Mouse (Mus musculus): ENCODE results near the gene Krt19. TPM values are rescaled to one million over a fixed set of nuclear protein-coding genes. Genes with fewer than 3 reads are reported as not detected.

The Krt19 gene
- polyA plus RNA-seq (2015; fragmentation: Nextera tagmentation; extraction: Ambion mirVana): 743 and 782 TPM in 2 replicates

DNA sequence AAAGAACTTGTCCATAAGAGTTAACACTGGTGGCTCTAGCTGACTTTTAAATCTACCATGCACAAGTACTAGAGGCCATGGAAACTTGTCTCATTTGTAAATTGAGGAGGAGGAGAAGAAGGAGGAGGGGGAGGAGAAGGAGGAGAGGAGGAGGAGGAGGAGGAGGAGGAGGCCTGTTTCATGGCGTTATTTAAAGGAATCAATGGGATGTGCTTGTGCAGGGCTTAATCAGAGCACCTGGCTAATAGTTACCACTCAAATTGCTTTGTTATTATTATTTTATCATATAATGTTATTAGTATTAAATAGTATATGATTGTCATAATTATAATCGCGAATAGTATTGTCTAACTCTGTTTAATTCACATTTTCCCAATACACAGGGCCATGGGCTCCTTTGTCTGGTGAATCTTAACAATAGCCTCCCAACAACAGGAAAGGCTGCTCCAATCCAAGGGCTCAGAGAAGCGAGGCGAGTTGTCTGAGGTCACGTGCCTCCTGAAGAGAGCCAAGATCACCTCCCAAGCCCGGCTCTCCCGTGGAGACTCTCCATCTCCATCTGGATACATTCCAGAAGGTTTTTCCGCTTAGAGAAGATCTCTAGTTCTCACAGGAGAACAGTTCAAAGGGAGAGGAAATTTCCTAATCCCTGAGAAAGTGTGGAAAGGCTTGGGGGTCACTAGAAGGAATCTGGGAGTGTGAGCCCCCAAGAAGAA lies at the start of gene Krt19:
Gene Krt19 (minus strand): TSS at position 51 of the 716 bp plus-strand sequence.
- peaks cover 38% of the 10 kb centered on the region for H3K4me1 ChIP-seq (replicated peaks)
- no peaks in the 10 kb centered on the region for H3K36me3 ChIP-seq
- WGBS: 50% methylated on average over 9 of the region's 9 CpGs
- H3K4me2 ChIP-seq (replicated peaks): peak within 1 kb of the TSS; percentile 17; the same call in 1 of the 2 replicates
- H3K9me3 ChIP-seq: no peaks in the 10 kb centered on the region
- no peak within 1 kb of the TSS for H3K4me3 ChIP-seq (replicated peaks)
- no peak within 1 kb of the TSS for H3K9ac ChIP-seq
- peaks cover 11% of the 10 kb centered on the region for H3K27me3 ChIP-seq (replicated peaks)
- peak within 1 kb of the TSS; percentile 61 for H3K27ac ChIP-seq
- no peak for ATAC-seq

DNA sequence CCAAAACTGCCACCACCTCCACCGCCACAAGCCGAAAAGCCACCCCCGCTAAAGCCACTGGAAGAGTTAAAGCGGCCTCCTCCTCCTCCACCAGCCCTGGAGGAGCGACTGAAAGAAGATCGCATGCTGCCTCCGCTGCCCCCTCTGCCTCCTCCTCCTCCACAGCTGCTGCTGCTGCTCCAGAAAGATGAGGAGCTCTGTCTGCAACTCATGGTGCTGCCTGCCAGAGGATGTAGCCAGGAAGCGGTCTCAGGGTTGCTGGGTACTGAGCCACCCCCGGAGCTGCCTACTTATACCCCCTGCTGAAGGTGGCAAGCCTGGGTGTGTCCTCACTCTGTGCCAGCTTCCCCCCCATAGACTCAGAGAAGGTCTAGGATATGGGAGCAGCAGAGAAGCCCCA lies 44.5 kb upstream of the Krt19 start, which contains the start of gene Krt9:
Gene Krt9 (minus strand): TSS at position 255 of the 400 bp plus-strand sequence.
- H3K4me1 ChIP-seq (replicated peaks): no peaks in the 10 kb centered on the region
- 36% methylated on average over 9 of the region's 9 CpGs for WGBS
- no peaks in the 10 kb centered on the region for H3K36me3 ChIP-seq
- no peak within 1 kb of the TSS for H3K4me2 ChIP-seq (replicated peaks)
- no peak within 1 kb of the TSS for H3K27ac ChIP-seq
- no peak within 1 kb of the TSS for H3K9ac ChIP-seq
- 0 out of 2 replicates have a peak, but pooled peaks cover 2% of the 10 kb centered on the region for H3K27me3 ChIP-seq (replicated peaks)
- ATAC-seq: no peak
- H3K9me3 ChIP-seq: no peaks in the 10 kb centered on the region
- no peak within 1 kb of the TSS for H3K4me3 ChIP-seq (replicated peaks)

DNA sequence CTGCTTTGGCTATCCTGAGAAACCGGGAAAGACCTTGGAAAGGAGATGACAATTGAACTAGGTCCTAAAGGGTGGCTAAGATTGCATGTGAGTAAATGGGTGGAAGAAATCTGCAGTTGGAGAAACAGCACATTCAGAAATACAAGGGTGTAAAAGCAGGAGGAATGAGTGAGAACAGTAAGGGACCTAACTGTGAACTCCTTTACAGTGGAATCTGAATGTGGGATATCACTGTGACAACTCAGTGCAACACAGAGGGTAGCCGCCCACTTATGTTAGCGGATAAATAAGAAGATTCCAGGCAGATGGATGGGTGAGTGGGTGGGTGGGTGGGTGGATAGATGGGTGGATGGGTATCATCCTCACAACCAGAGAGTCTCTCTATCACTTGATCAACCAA lies 43.4 kb upstream of the Krt19 start:
- Histone ChIP-seq H3K36me3 (no peaks in the 10 kb centered on the region), H3K4me3 (replicated peaks) (no peak overlapping the region), H3K9ac (no peak overlapping the region), H3K27ac (no peak overlapping the region), H3K4me2 (replicated peaks) (no peak overlapping the region), H3K9me3 (no peaks in the 10 kb centered on the region), H3K27me3 (replicated peaks) (0 out of 2 replicates have a peak, but pooled peaks cover 2% of the 10 kb centered on the region), H3K4me1 (replicated peaks) (no peaks in the 10 kb centered on the region)
- ATAC-seq: no peak
- WGBS: 88% methylated on average over 3 of the region's 3 CpGs

DNA sequence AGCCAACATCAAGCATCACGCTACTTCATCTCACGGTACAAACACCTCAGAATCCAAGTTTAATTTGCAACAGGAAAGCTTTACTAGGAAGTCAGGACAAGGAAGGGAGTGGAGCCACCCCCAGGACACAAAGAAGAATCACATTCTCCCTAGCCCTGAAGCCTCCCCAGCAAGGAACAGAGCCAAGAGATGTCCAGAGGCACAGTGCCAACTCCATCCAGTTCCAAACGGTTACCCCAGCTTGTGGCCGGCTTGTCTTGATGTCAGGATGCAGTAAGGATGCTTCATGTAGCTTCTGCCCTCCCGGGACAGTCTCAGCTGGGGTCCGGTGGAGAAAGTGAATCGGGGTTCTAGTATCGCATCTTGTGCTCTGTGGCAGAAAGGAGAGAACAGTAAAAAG lies 38.3 kb upstream of the Krt19 start:
- no peak overlapping the region for H3K4me2 ChIP-seq (replicated peaks)
- H3K36me3 ChIP-seq: no peaks in the 10 kb centered on the region
- H3K9ac ChIP-seq: no peak overlapping the region
- H3K27ac ChIP-seq: no peak overlapping the region
- H3K9me3 ChIP-seq: no peaks in the 10 kb centered on the region
- WGBS: 83% methylated on average over 8 of the region's 8 CpGs
- ATAC-seq: no peak
- H3K4me3 ChIP-seq (replicated peaks): no peak overlapping the region
- H3K27me3 ChIP-seq (replicated peaks): no peaks in the 10 kb centered on the region
- no peaks in the 10 kb centered on the region for H3K4me1 ChIP-seq (replicated peaks)

DNA sequence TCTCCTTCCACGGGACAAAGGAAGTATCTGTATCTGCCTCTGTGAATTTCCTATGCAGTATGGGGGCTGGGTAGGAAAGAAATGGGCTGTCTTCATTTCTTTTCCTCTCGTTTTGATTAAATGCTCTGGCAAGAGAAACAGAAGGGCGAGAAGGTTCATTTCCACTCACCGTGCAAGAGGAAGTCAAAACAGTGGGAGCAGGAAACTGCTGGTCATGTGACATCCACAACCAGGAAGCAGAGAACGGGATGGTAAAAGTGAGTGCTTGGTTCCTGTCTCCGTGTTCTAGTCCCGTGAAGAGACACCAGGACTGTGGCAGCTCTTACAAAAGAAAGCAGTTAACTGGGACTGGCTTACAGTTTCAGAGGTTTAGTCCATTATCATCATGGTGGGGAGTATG lies 33.3 kb upstream of the Krt19 start:
- Histone ChIP-seq H3K4me3 (replicated peaks) (no peak overlapping the region), H3K36me3 (no peaks in the 10 kb centered on the region), H3K27ac (no peak overlapping the region), H3K9ac (no peak overlapping the region), H3K9me3 (no peaks in the 10 kb centered on the region), H3K4me1 (replicated peaks) (no peaks in the 10 kb centered on the region), H3K27me3 (replicated peaks) (no peaks in the 10 kb centered on the region), H3K4me2 (replicated peaks) (no peak overlapping the region)
- 67% methylated on average over 7 of the region's 7 CpGs for WGBS
- ATAC-seq: no peak

DNA sequence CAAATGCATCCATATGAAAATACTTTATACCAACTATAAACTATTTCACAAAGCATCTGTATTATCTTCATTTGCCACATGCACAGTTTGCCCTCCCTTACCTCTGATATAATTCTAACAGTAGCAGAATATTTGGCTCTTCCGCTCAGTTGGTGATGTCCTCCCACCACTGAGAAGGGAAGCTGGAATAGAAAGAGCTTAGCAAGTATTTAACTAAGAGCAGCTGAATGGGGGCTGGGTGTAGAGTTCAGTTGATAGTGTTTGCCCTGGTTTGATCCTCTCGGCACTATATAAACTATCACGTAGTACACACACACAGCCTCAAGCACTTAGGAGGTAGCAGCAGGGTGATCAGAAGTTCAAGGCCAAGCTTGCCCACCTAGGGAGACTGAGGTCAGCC lies 30.8 kb upstream of the Krt19 start:
- Histone ChIP-seq H3K4me3 (replicated peaks) (no peak overlapping the region), H3K4me2 (replicated peaks) (no peak overlapping the region), H3K27me3 (replicated peaks) (no peaks in the 10 kb centered on the region), H3K9me3 (no peaks in the 10 kb centered on the region), H3K9ac (no peak overlapping the region), H3K27ac (no peak overlapping the region), H3K36me3 (no peaks in the 10 kb centered on the region), H3K4me1 (replicated peaks) (no peaks in the 10 kb centered on the region)
- 45% methylated on average over 3 of the region's 3 CpGs for WGBS
- no peak for ATAC-seq

DNA sequence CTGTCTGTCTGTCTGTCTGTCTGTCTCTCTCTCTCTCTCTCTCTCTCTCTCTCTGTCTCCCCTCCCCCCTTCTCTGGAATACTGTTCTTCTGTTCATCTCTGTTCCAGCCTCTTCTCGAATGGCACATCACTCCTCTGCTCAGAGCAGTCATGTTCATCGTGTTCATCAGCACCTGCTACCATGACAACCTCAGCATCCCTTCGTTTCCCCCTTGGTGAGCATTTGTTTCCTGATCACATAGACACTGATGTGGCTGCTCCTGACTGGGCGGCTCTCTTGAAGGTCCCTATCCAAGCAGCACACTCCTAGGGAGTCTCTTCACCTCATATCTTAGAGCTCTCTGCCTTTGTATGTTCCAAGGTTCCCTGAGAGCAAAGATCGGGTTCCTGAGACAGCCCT lies 29.8 kb upstream of the Krt19 start:
- no peak for ATAC-seq
- Histone ChIP-seq H3K36me3 (no peaks in the 10 kb centered on the region), H3K9ac (no peak overlapping the region), H3K9me3 (no peaks in the 10 kb centered on the region), H3K27ac (no peak overlapping the region), H3K27me3 (replicated peaks) (no peaks in the 10 kb centered on the region), H3K4me1 (replicated peaks) (no peaks in the 10 kb centered on the region), H3K4me2 (replicated peaks) (no peak overlapping the region), H3K4me3 (replicated peaks) (no peak overlapping the region)
- 75% methylated on average over 5 of the region's 5 CpGs for WGBS

DNA sequence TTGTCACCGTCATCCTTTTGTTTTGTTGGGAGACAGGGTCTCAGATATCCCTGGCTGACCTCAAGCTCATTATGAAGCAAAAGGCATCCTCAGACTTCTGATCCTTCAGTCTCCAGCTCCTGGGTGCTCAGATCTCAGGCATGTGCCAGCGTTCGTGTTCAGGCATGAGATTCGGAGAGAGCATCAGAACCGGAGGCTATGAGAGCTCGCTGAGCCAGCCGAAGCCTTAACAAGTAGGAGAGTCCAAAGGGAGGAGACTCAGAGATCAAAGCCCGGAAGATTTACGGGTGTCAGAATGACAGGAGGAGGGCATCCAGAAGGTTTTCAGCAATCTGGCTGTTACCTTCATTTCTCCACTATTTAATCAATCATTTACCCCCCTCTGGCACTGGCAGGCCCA lies 28.3 kb upstream of the Krt19 start:
- H3K36me3 ChIP-seq: no peaks in the 10 kb centered on the region
- no peak for ATAC-seq
- H3K27ac ChIP-seq: no peak overlapping the region
- no peak overlapping the region for H3K4me2 ChIP-seq (replicated peaks)
- H3K9me3 ChIP-seq: no peaks in the 10 kb centered on the region
- no peaks in the 10 kb centered on the region for H3K27me3 ChIP-seq (replicated peaks)
- no peak overlapping the region for H3K9ac ChIP-seq
- no peak overlapping the region for H3K4me3 ChIP-seq (replicated peaks)
- no peaks in the 10 kb centered on the region for H3K4me1 ChIP-seq (replicated peaks)
- WGBS: 46% methylated on average over 9 of the region's 9 CpGs

DNA sequence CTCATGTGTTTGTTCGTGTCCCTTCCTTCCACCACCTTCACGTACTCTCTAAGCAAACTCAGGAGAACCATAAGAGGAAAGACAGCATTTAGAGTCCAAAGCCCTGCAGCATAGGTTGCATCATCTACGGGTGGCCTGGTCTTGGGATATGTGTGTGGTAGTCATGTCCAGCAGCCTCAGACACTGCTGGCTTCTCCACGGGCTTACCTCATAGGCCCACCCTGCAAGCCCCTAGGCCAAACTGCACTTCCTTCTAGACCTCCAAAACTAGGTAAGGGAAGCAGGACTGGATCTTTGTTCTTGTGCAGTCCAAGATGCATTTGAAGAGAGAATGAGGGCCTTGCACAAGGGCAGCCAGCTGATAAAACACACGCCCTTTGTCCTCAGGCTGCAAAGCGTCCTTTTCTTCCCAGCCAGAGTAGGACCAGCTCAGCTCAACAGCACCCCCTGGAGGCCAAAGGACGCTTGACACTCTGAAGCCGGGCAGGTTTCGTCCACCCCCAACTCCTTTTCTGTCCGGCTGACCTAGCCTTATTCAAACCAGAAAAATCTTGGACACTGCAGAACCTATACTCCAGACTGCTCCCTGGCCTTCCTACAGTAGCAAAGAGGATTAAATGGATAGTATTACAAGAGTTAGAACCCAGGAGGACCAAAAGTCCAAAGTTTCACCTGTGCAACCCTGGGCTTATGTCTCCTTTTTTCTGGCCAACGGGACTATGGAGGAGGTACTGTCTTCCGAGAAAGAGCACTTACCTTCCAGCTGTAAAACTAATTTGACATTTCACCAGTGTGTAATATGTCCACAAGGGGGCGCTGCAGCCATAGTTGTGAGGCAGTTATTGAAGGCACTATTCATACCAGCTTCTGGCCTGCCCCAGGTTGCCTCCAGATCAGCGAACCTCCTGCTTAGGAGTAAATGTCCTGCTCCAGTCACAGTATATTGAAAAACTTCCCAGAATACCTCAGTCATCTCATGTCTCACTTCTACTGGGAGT lies 20.6 kb upstream of the Krt19 start:
- H3K4me1 ChIP-seq (replicated peaks): peaks cover 14% of the 10 kb centered on the region
- no peaks in the 10 kb centered on the region for H3K27me3 ChIP-seq (replicated peaks)
- H3K4me3 ChIP-seq (replicated peaks): no peak overlapping the region
- H3K4me2 ChIP-seq (replicated peaks): peak overlapping the region; percentile 45
- H3K36me3 ChIP-seq: no peaks in the 10 kb centered on the region
- WGBS: 22% methylated on average over 14 of the region's 14 CpGs
- peak overlapping the region; percentile 78 for H3K27ac ChIP-seq
- no peak overlapping the region for H3K9ac ChIP-seq
- peak; percentile 54 for ATAC-seq
- no peaks in the 10 kb centered on the region for H3K9me3 ChIP-seq

DNA sequence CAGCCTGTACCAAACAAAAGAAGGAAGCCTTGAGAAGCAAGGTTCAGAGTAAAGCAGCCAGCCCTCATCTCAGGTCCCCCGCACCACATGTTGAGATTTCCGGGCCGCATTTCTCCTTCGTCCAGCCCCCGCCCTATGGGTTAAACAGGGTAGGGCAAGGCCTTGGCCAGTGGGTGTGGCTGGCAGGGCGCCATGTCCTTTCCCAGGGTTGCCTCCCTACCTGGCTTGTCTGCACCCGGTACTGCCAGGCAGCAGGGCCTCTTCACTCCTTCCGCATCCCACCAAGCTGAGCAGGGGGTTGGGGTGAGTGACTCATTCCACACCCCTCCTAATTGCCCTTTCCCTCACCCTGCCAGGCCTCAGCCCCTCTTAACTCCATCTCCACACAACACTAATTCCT lies 19.6 kb upstream of the Krt19 start:
- Histone ChIP-seq H3K4me3 (replicated peaks) (no peak overlapping the region), H3K4me2 (replicated peaks) (peak overlapping the region; percentile 45), H3K9me3 (no peaks in the 10 kb centered on the region), H3K27ac (peak overlapping the region; percentile 78), H3K27me3 (replicated peaks) (no peaks in the 10 kb centered on the region), H3K36me3 (no peaks in the 10 kb centered on the region), H3K4me1 (replicated peaks) (peaks cover 14% of the 10 kb centered on the region), H3K9ac (no peak overlapping the region)
- peak; percentile 78 for ATAC-seq
- 40% methylated on average over 8 of the region's 8 CpGs for WGBS

DNA sequence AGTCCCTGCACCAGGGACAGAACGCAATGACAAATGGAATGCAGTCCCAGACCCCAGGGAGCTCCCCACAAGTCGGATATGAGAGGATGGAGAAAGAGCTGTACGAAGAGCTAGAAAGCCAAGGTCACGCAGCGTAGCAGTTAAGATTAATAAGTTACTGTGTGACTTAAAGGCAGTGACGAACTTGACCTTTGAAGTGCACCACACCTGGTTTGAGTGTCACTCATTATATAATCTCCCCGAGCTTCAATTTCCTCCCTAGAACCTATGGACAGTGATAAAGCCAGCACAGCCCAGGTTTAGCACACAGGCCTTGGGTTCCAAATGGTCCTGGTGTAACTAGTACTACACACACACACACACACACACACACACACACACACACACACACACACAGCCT lies 15.9 kb upstream of the Krt19 start:
- Histone ChIP-seq H3K4me2 (replicated peaks) (peak overlapping the region; percentile 37; the same call in 1 of the 2 replicates), H3K9me3 (no peaks in the 10 kb centered on the region), H3K36me3 (no peaks in the 10 kb centered on the region), H3K4me1 (replicated peaks) (peaks cover 16% of the 10 kb centered on the region), H3K9ac (no peak overlapping the region), H3K27ac (peak overlapping the region; percentile 77), H3K27me3 (replicated peaks) (no peaks in the 10 kb centered on the region), H3K4me3 (replicated peaks) (no peak overlapping the region)
- 27% methylated on average over 7 of the region's 7 CpGs for WGBS
- peak; percentile 58 for ATAC-seq

DNA sequence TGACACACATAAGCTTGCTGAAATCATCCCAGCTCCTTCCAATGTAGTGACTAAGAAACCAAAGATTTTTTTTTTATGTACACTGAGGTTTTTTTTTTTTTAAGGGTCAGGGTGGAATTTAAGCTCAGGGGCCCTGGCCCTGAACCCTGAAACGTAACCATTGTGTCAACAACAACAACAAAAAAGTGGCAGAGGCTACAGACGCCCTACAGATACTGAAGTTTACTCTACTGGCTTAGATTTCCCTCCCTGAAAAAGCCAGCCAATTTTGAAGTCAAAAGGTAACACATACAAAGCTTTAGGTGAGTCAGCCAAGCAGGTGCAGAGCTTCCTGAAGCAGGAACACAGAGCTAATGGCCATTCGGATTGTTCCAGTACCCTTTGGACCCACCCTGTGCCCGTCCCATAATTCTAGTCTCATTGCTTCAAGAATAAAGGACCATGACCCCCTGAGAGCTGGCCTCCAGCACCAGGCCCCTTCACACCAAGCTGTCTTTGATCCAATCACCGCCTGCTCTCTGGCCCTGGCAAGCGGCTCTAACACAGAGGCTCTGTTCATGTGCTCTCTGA lies 9.5 kb upstream of the Krt19 start:
- Histone ChIP-seq H3K36me3 (no peaks in the 10 kb centered on the region), H3K9me3 (no peaks in the 10 kb centered on the region), H3K9ac (no peak overlapping the region), H3K27me3 (replicated peaks) (no peaks in the 10 kb centered on the region), H3K4me2 (replicated peaks) (no peak overlapping the region; the same call in 1 of the 2 replicates), H3K4me1 (replicated peaks) (peaks cover 22% of the 10 kb centered on the region), H3K4me3 (replicated peaks) (no peak overlapping the region), H3K27ac (peak overlapping the region; percentile 63)
- peak; percentile 63 for ATAC-seq
- 42% methylated on average over 6 of the region's 6 CpGs for WGBS

Measured in intestine, embryonic 15.5 days (tissue).